Mouse (Mus musculus): ENCODE results near the gene Trim66.

- TF ChIP-seq GATA1 (IDR thresholded peaks at IDR 0.05; ENCODE audit: borderline replicate concordance, low read length), result no peak
- no peak for TF ChIP-seq FLI1 (IDR thresholded peaks at IDR 0.05; ENCODE audit: low read length)
Measured at GRCm38 (mm10) chr7:109533888-109534287, 26.0 kb upstream of the Trim66 start.

Measured in megakaryocyte, embryonic 14.5 days (primary cell).